Mouse (Mus musculus) liver, adult 10 weeks (tissue): Measurements from ENCODE around the gene Slc7a15. TPM values are rescaled to one million over a fixed set of nuclear protein-coding genes. Genes with fewer than 3 reads are reported as not detected.

Source experiments
- polyA plus RNA-seq: library from polyadenylated mRNA; stranded (reverse); fragments of 350-450 nt; fragmentation: Illumina TruSeq; extraction: RNeasy Lipid Tissue Mini Kit (QIAGEN cat#74804); gene quantifications from one replicate; pipeline ENCODE4 v1.2.3, GENCODE M21; 2014; ENCODE audit warnings: low read depth, low replicate concordance

The Slc7a15 gene
- polyA plus RNA-seq = not detected

DNA sequence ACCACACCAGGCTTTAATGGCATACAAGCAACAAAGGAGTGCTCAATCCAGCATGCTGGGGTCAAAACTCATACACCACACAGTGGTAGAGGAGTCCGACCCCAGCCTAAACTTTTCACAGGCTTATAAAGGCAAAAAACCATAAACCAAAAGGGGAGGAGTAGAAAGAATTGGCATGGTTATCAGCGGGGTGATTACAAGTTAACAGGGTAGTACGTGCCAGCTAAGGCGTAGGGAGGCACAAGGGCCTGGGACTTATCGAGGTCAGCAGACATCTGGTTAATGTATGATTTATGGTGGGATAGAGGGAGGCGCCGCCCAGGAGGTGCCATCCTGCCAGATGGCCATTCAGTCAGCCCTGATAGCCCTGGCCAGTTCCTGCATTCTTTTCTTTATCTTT is at the start of gene Slc7a15:
Gene Slc7a15, minus strand, starts transcription at position 101 of the 400 bp plus-strand sequence.

DNA sequence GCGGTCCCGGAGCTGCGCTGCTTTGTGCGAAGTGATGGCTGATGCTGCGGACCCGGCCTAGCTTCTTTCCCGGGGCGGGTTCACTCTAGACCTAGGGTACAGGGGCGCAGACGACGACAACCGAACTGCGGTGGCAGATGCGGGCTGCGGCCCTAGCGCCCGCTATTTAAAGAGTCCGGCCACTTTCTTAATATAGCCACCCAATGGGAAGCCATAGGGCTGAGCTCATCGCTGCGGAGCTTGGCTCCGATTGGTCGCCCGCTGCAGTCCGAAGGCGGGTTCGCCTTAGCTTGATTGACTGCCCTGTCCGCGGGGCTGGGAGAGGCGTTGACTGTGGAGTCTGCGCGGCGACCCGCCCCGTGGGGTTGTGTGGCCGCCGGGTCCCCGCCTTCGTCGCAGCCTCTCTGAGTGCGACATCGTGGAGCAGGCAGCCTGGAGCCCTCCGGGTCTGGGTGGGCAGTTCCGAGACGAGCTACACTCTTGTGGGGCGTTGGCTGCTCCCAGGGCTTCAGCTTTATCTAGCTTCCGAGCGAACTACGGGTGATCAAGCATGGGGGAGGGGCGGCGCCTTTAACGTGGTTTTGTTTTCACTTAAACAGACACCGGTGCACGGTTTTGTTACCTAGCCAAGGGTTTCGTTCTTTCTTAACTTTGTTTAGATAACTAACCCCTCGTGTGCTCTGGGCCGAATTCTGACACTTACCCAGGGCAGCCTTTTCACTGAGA is 98.8 kb downstream of the Slc7a15 start, which contains the start of gene Rhob:
Gene Rhob, minus strand, starts transcription at position 139 of the 726 bp plus-strand sequence.

Other genes with a start within 250 kb of the Slc7a15 start
- 16.4 TPM for gene Rhob, start 99.1 kb downstream of the Slc7a15 start, polyA plus RNA-seq
- gene Pum2, start 75.1 kb upstream of the Slc7a15 start, polyA plus RNA-seq = 53.3 TPM
- 45.6 TPM for gene Sdc1, start 172.3 kb upstream of the Slc7a15 start, polyA plus RNA-seq